Mouse (Mus musculus) liver, postnatal 0 days (tissue): Measurements from ENCODE around the gene Clrn3.

Experiments
- CTCF ChIP-seq: sonication (generic); IDR thresholded peaks from 2 replicates; pipeline ENCODE4 v1.5.1; 2016; ENCODE audit warnings: antibody characterized with exemption, low read depth
- EP300 ChIP-seq: IDR thresholded peaks from 2 replicates; pipeline ENCODE4 v1.6.1; 2016; ENCODE audit warnings: antibody characterized with exemption, low read depth, mild to moderate bottlenecking

DNA sequence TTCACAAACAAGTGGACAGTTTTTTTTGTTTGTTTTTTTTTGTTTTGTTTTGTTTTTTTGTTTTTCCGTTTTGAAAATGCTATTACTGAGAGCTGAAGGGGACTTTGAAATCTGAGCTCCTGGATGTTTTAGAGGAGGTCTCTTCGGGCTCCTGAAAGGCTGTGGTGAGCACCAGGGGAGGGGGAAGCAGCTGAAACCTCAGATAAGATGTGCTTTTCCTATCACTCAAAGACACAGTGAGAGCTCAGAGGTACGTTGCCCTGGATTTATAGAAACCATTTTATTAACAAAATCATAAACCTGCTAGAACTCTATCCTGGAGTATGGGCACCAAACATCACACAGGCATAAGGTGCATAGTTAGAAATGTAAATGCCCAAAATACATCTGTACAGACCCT, 1.3 kb downstream of the Clrn3 start:
- TF ChIP-seq CTCF (no peak), EP300 (no peak)
